Mouse (Mus musculus) CH12.LX (cell line): ENCODE measurements around the gene Plch2. TPM values are rescaled to one million over a fixed set of nuclear protein-coding genes. Genes with fewer than 3 reads are reported as not detected.

Experiments used
- DNase-seq: peaks from one replicate; pipeline ENCODE4 v3.0.0-alpha.2; 2013; ENCODE audit errors: extremely low read depth
- H3K27ac ChIP-seq: 2 replicates; pipeline ENCODE4 v1.5.1; 2012; ENCODE audit warnings: low read depth, mild to moderate bottlenecking, control low read depth, moderate library complexity; ENCODE audit not compliant: insufficient read depth
- H3K27me3 ChIP-seq: replicated peaks from 2 replicates; pipeline ENCODE3; 2012; ENCODE audit warnings: inconsistent platforms
- H3K36me3 ChIP-seq, 2 experiments: replicated peaks in 1 of 2; 2 replicates each; pipeline versions ENCODE3 to v1.6.1; 2012; ENCODE audit warnings: inconsistent platforms in 1 of 2, low read length in 1 of 2, mild to moderate bottlenecking in 1 of 2, mixed read lengths in 1 of 2, moderate library complexity in 1 of 2; ENCODE audit not compliant: control insufficient read depth in 1 of 2, insufficient read depth in 1 of 2
- H3K4me1 ChIP-seq, 2 experiments: 2 replicates each; pipeline ENCODE4 v1.6.1; 2012; ENCODE audit warnings: inconsistent platforms in 1 of 2, moderate library complexity in 1 of 2; ENCODE audit not compliant: insufficient read depth in 2 of 2, control insufficient read depth in 1 of 2
- H3K4me2 ChIP-seq: 2 replicates; pipeline ENCODE4 v1.6.1; 2012; ENCODE audit warnings: low read depth, mild to moderate bottlenecking, control low read depth; ENCODE audit not compliant: poor library complexity, insufficient read depth, severe bottlenecking
- H3K4me3 ChIP-seq, 3 experiments: fragments of 150-350 bp in 1 of 3; sonication (generic) in 1 of 3; replicated peaks in 1 of 3; 2 replicates each; pipeline versions ENCODE3 to v1.5.1; 2011 to 2012; ENCODE audit warnings: low read depth in 2 of 3, low read length in 2 of 3, mild to moderate bottlenecking in 2 of 3, moderate library complexity in 2 of 3, control low read depth in 1 of 3, improper control_type of control experiment in 1 of 3, inconsistent platforms in 1 of 3, mixed read lengths in 1 of 3; ENCODE audit not compliant: poor library complexity in 1 of 3
- H3K79me2 ChIP-seq: replicated peaks from 2 replicates; pipeline ENCODE4 v1.6.1; 2012; ENCODE audit warnings: mild to moderate bottlenecking, moderate library complexity; ENCODE audit not compliant: control insufficient read depth, poor library complexity, insufficient read depth, severe bottlenecking; ENCODE audit errors: extremely low read depth
- H3K9ac ChIP-seq: 2 replicates; pipeline ENCODE4 v1.6.1; 2012; ENCODE audit warnings: low read depth, mild to moderate bottlenecking, control low read depth, moderate library complexity; ENCODE audit not compliant: insufficient read depth
- H3K9me3 ChIP-seq: replicated peaks from 2 replicates; pipeline ENCODE3; 2012; ENCODE audit warnings: low read length, inconsistent platforms, mixed read lengths
- BHLHE40 ChIP-seq: IDR thresholded peaks from 2 replicates; pipeline ENCODE4 v1.6.1; 2011; ENCODE audit warnings: mild to moderate bottlenecking, low read depth, low read length, improper control_type of control experiment
- CTCF ChIP-seq, 2 experiments: IDR thresholded peaks in 1 of 2; conservative IDR thresholded peaks in 1 of 2; 2 replicates each; pipeline ENCODE4 v1.5.1; 2011 to 2012; ENCODE audit warnings: low read depth in 2 of 2, low read length in 2 of 2, improper control_type of control experiment in 1 of 2, inconsistent platforms in 1 of 2, mild to moderate bottlenecking in 1 of 2, moderate library complexity in 1 of 2
- E2F4 ChIP-seq: IDR thresholded peaks from 2 replicates; pipeline ENCODE4 v1.6.1; 2011; ENCODE audit warnings: low read depth, low read length, improper control_type of control experiment; ENCODE audit not compliant: insufficient replicate concordance
- EP300 ChIP-seq: IDR thresholded peaks from 2 replicates; pipeline ENCODE4 v1.6.1; 2011; ENCODE audit warnings: low read length, improper control_type of control experiment
- IRF4 ChIP-seq: IDR thresholded peaks from 2 replicates; pipeline ENCODE4 v1.6.1; 2014; ENCODE audit warnings: low read depth, mild to moderate bottlenecking, inconsistent platforms, low read length, improper control_type of control experiment
- JUN ChIP-seq: IDR thresholded peaks from 2 replicates; pipeline ENCODE4 v1.6.1; 2011; ENCODE audit warnings: low read depth, mild to moderate bottlenecking, low read length, improper control_type of control experiment, moderate library complexity; ENCODE audit not compliant: insufficient read depth
- JUND ChIP-seq: conservative IDR thresholded peaks from 2 replicates; pipeline ENCODE4 v1.6.1; 2011; ENCODE audit warnings: low read depth, low read length, improper control_type of control experiment
- KAT2A ChIP-seq: IDR thresholded peaks from 2 replicates; pipeline ENCODE4 v1.6.1; 2012; ENCODE audit warnings: low read length, improper control_type of control experiment, inconsistent platforms; ENCODE audit not compliant: insufficient replicate concordance
- MAFK ChIP-seq: IDR thresholded peaks from 2 replicates; pipeline ENCODE4 v1.6.1; 2011; ENCODE audit warnings: low read length, improper control_type of control experiment; ENCODE audit not compliant: insufficient replicate concordance
- MAX ChIP-seq: IDR thresholded peaks from 2 replicates; pipeline ENCODE4 v1.6.1; 2011; ENCODE audit warnings: low read length, improper control_type of control experiment
- NELFE ChIP-seq: IDR thresholded peaks from 2 replicates; pipeline ENCODE4 v1.6.1; 2011; ENCODE audit warnings: low read depth, low read length, improper control_type of control experiment
- NRF1 ChIP-seq: IDR thresholded peaks from 2 replicates; pipeline ENCODE4 v1.6.1; 2014; ENCODE audit warnings: low read depth, mild to moderate bottlenecking, inconsistent platforms, low read length, improper control_type of control experiment, moderate library complexity
- PAX5 ChIP-seq: IDR thresholded peaks from 2 replicates; pipeline ENCODE4 v1.6.1; 2012; ENCODE audit warnings: low read length, inconsistent platforms, mixed read lengths
- POLR2A ChIP-seq: IDR thresholded peaks from 2 replicates; pipeline ENCODE4 v1.6.1; 2011; ENCODE audit warnings: low read depth, mild to moderate bottlenecking, improper control_type of control experiment, low read length
- POLR2AphosphoS2 ChIP-seq: IDR thresholded peaks from 2 replicates; pipeline ENCODE4 v1.6.1; 2011; ENCODE audit warnings: low read depth, low read length, improper control_type of control experiment
- SMC3 ChIP-seq: IDR thresholded peaks from 2 replicates; pipeline ENCODE4 v1.6.1; 2011; ENCODE audit warnings: low read depth, low read length, improper control_type of control experiment
- TBP ChIP-seq: conservative IDR thresholded peaks from 2 replicates; pipeline ENCODE4 v1.6.1; 2011; ENCODE audit warnings: low read depth, low read length, improper control_type of control experiment
- UBTF ChIP-seq: IDR thresholded peaks from 2 replicates; pipeline ENCODE4 v1.6.1; 2012; ENCODE audit warnings: low read depth, mild to moderate bottlenecking, inconsistent platforms, low read length, improper control_type of control experiment, moderate library complexity
- USF1 ChIP-seq: IDR thresholded peaks from 2 replicates; pipeline ENCODE4 v1.6.1; 2014; ENCODE audit warnings: low read depth, mild to moderate bottlenecking, inconsistent platforms, low read length, improper control_type of control experiment
- USF2 ChIP-seq: conservative IDR thresholded peaks from 2 replicates; pipeline ENCODE4 v1.6.1; 2011; ENCODE audit warnings: low read depth, low read length, improper control_type of control experiment
- ZC3H11A ChIP-seq: IDR thresholded peaks from 2 replicates; pipeline ENCODE4 v1.6.1; 2012; ENCODE audit warnings: low read depth, mild to moderate bottlenecking, inconsistent platforms, low read length, improper control_type of control experiment
- ZMIZ1 ChIP-seq: IDR thresholded peaks from 2 replicates; pipeline ENCODE4 v1.6.1; 2012; ENCODE audit warnings: low read depth, mild to moderate bottlenecking, inconsistent platforms, low read length, improper control_type of control experiment
- ZNF384 ChIP-seq: IDR thresholded peaks from 2 replicates; pipeline ENCODE4 v1.6.1; 2012; ENCODE audit warnings: low read depth, low read length, improper control_type of control experiment, inconsistent platforms
- dilution Hi-C: fragments of 300-500 bp; cut with MboI; formaldehyde crosslinking; loops from 2 replicates; pipeline ENCODE4 v1.14.3; 2020; ENCODE audit warnings: low sequenced_read_pairs; ENCODE audit not compliant: extremely low pct_unique_long_range_greater_than_20kb, extremely low pct_ligation_motif_present
- in situ Hi-C: fragments of 300-500 bp; cut with MboI; formaldehyde crosslinking; loops from 3 replicates; pipeline ENCODE4 v1.14.3; 2019; ENCODE audit warnings: low sequenced_read_pairs, low pct_ligation_motif_present, low pct_unique_long_range_greater_than_20kb, mixed read lengths
- polyA plus RNA-seq: library from polyadenylated mRNA; unstranded; fragments of >175 nt; gene quantifications from 2 replicates; pipeline ENCODE4 v1.2.1, GENCODE M21; 2012; ENCODE audit warnings: low read depth; ENCODE audit not compliant: insufficient read length
- total RNA-seq, 2 experiments: library from RNA; depleted of rRNA; stranded (reverse); fragments of 300-350 nt in 1 of 2; fragments of >200 nt in 1 of 2; gene quantifications; 2 replicates each; pipeline ENCODE4 v1.2.3; 2012 to 2014

The Plch2 gene
- total and polyA plus RNA-seq, 3 experiments: 0.04 to 0.47 (median 0.17) TPM

- dilution Hi-C loops: no loop called here
- H3K4me3 ChIP-seq: no peak overlapping the region
- H3K4me2 ChIP-seq: no peak overlapping the region
- no peak overlapping the region for H3K9ac ChIP-seq
- no peak overlapping the region for H3K27ac ChIP-seq
- in situ Hi-C loops: no loop called here
- H3K36me3 ChIP-seq: peaks cover 77 to 85% of the 10 kb centered on the region in 2 experiments
- H3K27me3 ChIP-seq: no peaks in the 10 kb centered on the region
- DNase-seq: no peak
- H3K9me3 ChIP-seq: no peaks in the 10 kb centered on the region
- TF ChIP-seq USF2: no peak
- TF ChIP-seq E2F4: no peak
- TF ChIP-seq KAT2A: no peak
- no peak for TF ChIP-seq TBP
- TF ChIP-seq MAFK: no peak
- TF ChIP-seq UBTF: no peak
- peaks cover 15% of the 10 kb centered on the region for H3K79me2 ChIP-seq
- no peaks in the 10 kb centered on the region for H3K4me1 ChIP-seq
Measured at GRCm38 (mm10) chr4:155074418-155074817, 17.8 kb upstream of the Plch2 start.

- Histone ChIP-seq H3K9me3 (no peaks in the 10 kb centered on the region), H3K4me1 (peaks cover 0 to 18% of the 10 kb centered on the region in 2 experiments; a peak in 2 of 4 replicates), H3K4me2 (no peak overlapping the region), H3K9ac (no peak overlapping the region), H3K79me2 (0 out of 2 replicates have a peak, but pooled peaks cover 5% of the 10 kb centered on the region), H3K27me3 (no peaks in the 10 kb centered on the region), H3K27ac (no peak overlapping the region), H3K4me3 (no peak overlapping the region), H3K36me3 (peaks cover 67 to 75% of the 10 kb centered on the region in 2 experiments)
- TF ChIP-seq EP300: no peak
- no peak for DNase-seq
- dilution Hi-C loops: no loop called here
- in situ Hi-C loops: no loop called here
Measured at GRCm38 (mm10) chr4:155070921-155071320, 14.3 kb upstream of the Plch2 start.

- peaks cover 59 to 68% of the 10 kb centered on the region in 2 experiments for H3K36me3 ChIP-seq
Measured at GRCm38 (mm10) chr4:155070199-155070598, 13.6 kb upstream of the Plch2 start.

More at GRCm38 (mm10) chr4:155070199-155070598, 13.6 kb upstream of the Plch2 start:
- Histone ChIP-seq H3K9ac (no peak overlapping the region), H3K4me1 (peaks cover 0 to 18% of the 10 kb centered on the region in 2 experiments; a peak in 2 of 4 replicates), H3K27me3 (no peaks in the 10 kb centered on the region), H3K4me3 (no peak overlapping the region), H3K79me2 (0 out of 2 replicates have a peak, but pooled peaks cover 3% of the 10 kb centered on the region), H3K27ac (no peak overlapping the region), H3K4me2 (no peak overlapping the region), H3K9me3 (no peaks in the 10 kb centered on the region)
- DNase-seq: no peak
- no peak for TF ChIP-seq NRF1
- TF ChIP-seq SMC3: no peak
- no peak for TF ChIP-seq JUND
- no peak for TF ChIP-seq USF1
- no peak for TF ChIP-seq POLR2AphosphoS2
- TF ChIP-seq ZC3H11A: no peak
- TF ChIP-seq USF2: no peak
- TF ChIP-seq IRF4: no peak
- TF ChIP-seq ZMIZ1: no peak
- no peak for TF ChIP-seq EP300
- no peak for TF ChIP-seq PAX5
- no peak for TF ChIP-seq BHLHE40
- TF ChIP-seq E2F4: no peak
- no peak for TF ChIP-seq NELFE
- no peak for TF ChIP-seq CTCF (conservative IDR thresholded peaks at IDR 0.05 in 1 of 2, IDR thresholded peaks at IDR 0.05 in 1 of 2; ENCODE audit: low read depth in 2 of 2, low read length in 2 of 2)
- no peak for TF ChIP-seq ZNF384
- TF ChIP-seq MAX: no peak
- no peak for TF ChIP-seq JUN
- TF ChIP-seq POLR2A: no peak
- no peak for TF ChIP-seq TBP
- in situ Hi-C loops: no loop called here
- dilution Hi-C loops: no loop called here
